Mouse (Mus musculus) ES-Bruce4 (cell line): ENCODE results near the gene Dhrs13.
A peak's percentile ranks its signal among the peaks of the same experiment; 100 is the strongest.

Experiments
- CTCF ChIP-seq: IDR thresholded peaks from one replicate; pipeline ENCODE4 v1.8.1; 2011; ENCODE audit warnings: low read depth, low read length
- POLR2A ChIP-seq: IDR thresholded peaks from one replicate; pipeline ENCODE4 v1.8.1; 2011; ENCODE audit warnings: low read length; ENCODE audit not compliant: insufficient read depth

DNA sequence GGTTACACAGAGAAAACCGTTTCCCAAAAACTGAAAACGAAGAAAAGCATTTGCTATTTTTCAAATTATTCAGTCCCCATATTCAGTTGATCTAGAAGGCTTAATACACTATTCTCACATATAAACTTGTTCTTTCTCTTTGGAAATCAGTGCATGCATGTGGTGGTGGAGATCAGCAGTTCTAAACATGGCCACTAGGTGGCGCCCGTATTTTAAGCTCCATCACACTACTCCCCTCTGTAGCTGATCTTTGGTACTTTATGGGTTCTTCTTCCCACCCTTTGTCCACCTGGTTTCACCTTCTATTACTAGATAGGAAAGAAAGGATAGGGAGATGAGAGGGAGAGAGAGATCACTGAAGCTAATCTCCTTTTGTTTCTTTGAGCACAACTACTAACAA, 12.4 kb upstream of the Dhrs13 start:
- TF ChIP-seq POLR2A (no peak), CTCF (peak; percentile 32)
